Comparison of ENCODE assay signal across 19 mouse cellular contexts in the genomic region with DNA sequence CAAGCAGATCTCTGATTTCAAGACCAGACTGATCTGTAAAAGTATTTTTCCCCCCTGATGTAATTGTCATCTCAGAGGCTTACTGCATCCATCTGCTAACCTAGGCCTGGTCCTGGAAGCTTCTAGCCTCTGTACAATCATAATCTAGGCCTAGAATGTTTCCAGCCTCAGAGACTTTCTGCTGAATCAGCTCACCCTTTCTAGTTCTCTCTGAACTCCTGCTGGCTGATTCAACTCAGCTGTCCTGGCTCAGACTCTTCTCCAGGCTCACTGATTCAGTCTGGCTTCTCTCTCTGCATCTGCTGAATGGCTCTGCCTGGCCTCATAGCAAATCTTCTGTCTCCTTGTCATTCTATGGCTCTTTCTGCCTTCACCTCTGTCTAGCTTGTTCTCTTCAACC. TPM values are rescaled to one million over a fixed set of nuclear protein-coding genes. Genes with fewer than 3 reads are reported as not detected.
DNase-seq lines count a peak whose midpoint lies in the region; ATAC-seq and TF ChIP-seq lines count a peak whose summit lies in the region.
"Had no signal": no experiment of that assay in that cellular context is flagged by ENCODE, and none has a peak within 500 bp of the region (broad histone marks: within the 10 kb centered on the region; RNA-seq: fewer than 3 reads in every experiment).

No protein-coding gene starts in this region.

- H3K9me3 ChIP-seq in neural tube, embryonic 13.5 days: no peaks in the 10 kb centered on the region
- H3K9me3 ChIP-seq in midbrain, embryonic 14.5 days (ENCODE audit: control insufficient read depth, low read length): no peaks in the 10 kb centered on the region
- H3K9me3 ChIP-seq: embryonic facial prominence, embryonic 10.5 days; hindbrain, embryonic 13.5 days; intestine, embryonic 15.5 days had no signal

- 0 out of 2 replicates have a peak overlapping the region, but pooled peaks have one; percentile 0 for H3K9ac ChIP-seq in neural tube, embryonic 13.5 days
- no peak overlapping the region for H3K9ac ChIP-seq in midbrain, embryonic 14.5 days (replicated peaks; ENCODE audit: low read length)
- H3K9ac ChIP-seq: hindbrain, embryonic 13.5 days; intestine, embryonic 15.5 days; liver, postnatal 0 days had no signal

- H3K27me3 ChIP-seq in neural tube, embryonic 13.5 days: no peaks in the 10 kb centered on the region
- H3K27me3 ChIP-seq in midbrain, embryonic 14.5 days (ENCODE audit: control insufficient read depth, insufficient read depth, low read length): no peaks in the 10 kb centered on the region
- H3K27me3 ChIP-seq: hindbrain, embryonic 13.5 days; intestine, embryonic 15.5 days had no signal

- H3K4me3 ChIP-seq in layer of hippocampus, adult 2 months: no peak overlapping the region
- H3K4me3 ChIP-seq in neural tube, embryonic 13.5 days: no peak overlapping the region
- no peak overlapping the region for H3K4me3 ChIP-seq in midbrain, embryonic 14.5 days (replicated peaks; ENCODE audit: low read depth, low read length)
- H3K4me3 ChIP-seq: embryonic facial prominence, embryonic 10.5 days; erythroblast, embryonic 14.5 days; hindbrain, embryonic 13.5 days; intestine, embryonic 15.5 days had no signal

- no peak for ATAC-seq in neural tube, embryonic 13.5 days (ENCODE audit: low read depth)
- no peak for ATAC-seq in midbrain, embryonic 14.5 days (ENCODE audit: low FRiP score, low TSS enrichment)
- ATAC-seq: CD4-positive, CD25-positive, alpha-beta regulatory T cell, adult 4 months; forebrain, embryonic 16.5 days; liver, postnatal 0 days had no signal

- no peak overlapping the region for H3K4me2 ChIP-seq in neural tube, embryonic 13.5 days
- H3K4me2 ChIP-seq in midbrain, embryonic 14.5 days (ENCODE audit: low read length): no peak overlapping the region
- H3K4me2 ChIP-seq: hindbrain, embryonic 13.5 days; intestine, embryonic 15.5 days had no signal

- no peak for TF ChIP-seq CTCF in layer of hippocampus, adult 2 months (conservative IDR thresholded peaks at IDR 0.05)

- H3K27ac ChIP-seq in layer of hippocampus, adult 2 months: peak overlapping the region; percentile 51; the same call in 1 of the 2 replicates
- H3K27ac ChIP-seq in neural tube, embryonic 13.5 days (replicated peaks): no peak overlapping the region
- H3K27ac ChIP-seq in midbrain, embryonic 14.5 days (replicated peaks; ENCODE audit: low read depth, low read length): no peak overlapping the region
- H3K27ac ChIP-seq: embryonic facial prominence, embryonic 10.5 days; hindbrain, embryonic 13.5 days; intestine, embryonic 15.5 days had no signal

- no peaks in the 10 kb centered on the region for H3K4me1 ChIP-seq in neural tube, embryonic 13.5 days (replicated peaks)
- H3K4me1 ChIP-seq in midbrain, embryonic 14.5 days (ENCODE audit: control insufficient read depth, insufficient read depth, low read length): no peaks in the 10 kb centered on the region
- H3K4me1 ChIP-seq: embryonic facial prominence, embryonic 10.5 days; hindbrain, embryonic 13.5 days; intestine, embryonic 15.5 days had no signal

- DNase-seq in layer of hippocampus, adult 2 months (ENCODE audit: low spot score in 2 of 2): no peak
- no peak for DNase-seq in layer of hippocampus, postnatal 14 days (ENCODE audit: low spot score in 2 of 2)
- no peak for DNase-seq in neural tube, embryonic 10.5 days (ENCODE audit: extremely low spot score, low spot score)
- DNase-seq in NIH3T3 (ENCODE audit: low read depth): peak; percentile 41
- DNase-seq in layer of hippocampus, adult 18-20 months (ENCODE audit: low spot score in 2 of 2): no peak
- DNase-seq in midbrain, embryonic 14.5 days: no peak
- DNase-seq: cerebellum, postnatal 25 days; gastrocnemius, postnatal 10 days; heart, postnatal 14 days; kidney, postnatal 25 days; liver, postnatal 0 days; thymus, postnatal 25 days had no signal

- peaks cover 89% of the 10 kb centered on the region for H3K36me3 ChIP-seq in neural tube, embryonic 13.5 days
- H3K36me3 ChIP-seq in midbrain, embryonic 14.5 days (ENCODE audit: control insufficient read depth, insufficient read depth, low read length): peaks cover 91% of the 10 kb centered on the region

RNA-seq across cellular contexts. Expression of a gene that starts 20.6 kb away (rescaled TPM):
- total RNA-seq in layer of hippocampus, adult 2 months (2021): 10 to 100 TPM; 37.0 to 39.7 TPM
- 10 to 100 TPM; 38.7 to 40.9 TPM for total RNA-seq in layer of hippocampus, postnatal 14 days (2021)
- polyA plus RNA-seq in neural tube, embryonic 13.5 days (2015; fragmentation: Nextera tagmentation; extraction: Ambion mirVana): 72.0 and 76.1 TPM in 2 replicates
- 10 to 100 TPM; 37.5 to 39.9 TPM for total RNA-seq in layer of hippocampus, adult 18-20 months (2021)
- polyA plus RNA-seq in midbrain, embryonic 14.5 days (2014; fragmentation: Nextera tagmentation; extraction: Ambion mirVana): 86.8 and 87.3 TPM in 2 replicates

RNA-seq across cellular contexts. Expression of a gene that starts 48.1 kb away (rescaled TPM):
- total RNA-seq in layer of hippocampus, adult 2 months (2021): 100 to 1,000 TPM; 215 to 218 TPM
- total RNA-seq in layer of hippocampus, postnatal 14 days (2021): 100 to 1,000 TPM; 198 to 203 TPM
- 266 and 271 TPM in 2 replicates for polyA plus RNA-seq in neural tube, embryonic 13.5 days (2015; fragmentation: Nextera tagmentation; extraction: Ambion mirVana)
- 100 to 1,000 TPM; 204 to 211 TPM for total RNA-seq in layer of hippocampus, adult 18-20 months (2021)
- polyA plus RNA-seq in midbrain, embryonic 14.5 days (2014; fragmentation: Nextera tagmentation; extraction: Ambion mirVana): 381 and 396 TPM in 2 replicates
